Mouse (Mus musculus) neural tube, embryonic 11.5 days (tissue): Measurements from ENCODE around the gene Defb43. TPM values are rescaled to one million over a fixed set of nuclear protein-coding genes. Genes with fewer than 3 reads are reported as not detected.

Source experiments
- ATAC-seq: fragments of 200-750 bp; cut with Nextera tagmentation; 2 replicates; pipeline ENCODE4 v1.8.0; 2017; ENCODE audit warnings: moderate number of reproducible peaks, mild to moderate bottlenecking, moderate TSS enrichment, moderate library complexity; ENCODE audit not compliant: insufficient read depth, low FRiP score, low TSS enrichment
- DNase-seq: peaks from one replicate; pipeline ENCODE4 v3.0.0-alpha.2; 2015; ENCODE audit warnings: low spot score
- H3K27ac ChIP-seq: fragments of 300-500 bp; sonication (generic); 2 replicates; pipeline ENCODE4 v1.5.1; 2014; ENCODE audit warnings: low read depth, mild to moderate bottlenecking, low read length
- H3K27me3 ChIP-seq: fragments of 300-500 bp; sonication (generic); 2 replicates; pipeline ENCODE4 v1.6.1; 2014; ENCODE audit warnings: mild to moderate bottlenecking, low read length, mixed read lengths; ENCODE audit not compliant: control insufficient read depth, insufficient read depth
- H3K36me3 ChIP-seq: fragments of 300-500 bp; sonication (generic); 2 replicates; pipeline ENCODE4 v1.6.1; 2014; ENCODE audit warnings: mild to moderate bottlenecking, low read length, moderate library complexity, mixed read lengths; ENCODE audit not compliant: control insufficient read depth, insufficient read depth
- H3K4me1 ChIP-seq: fragments of 300-500 bp; sonication (generic); 2 replicates; pipeline ENCODE4 v1.6.1; 2014; ENCODE audit warnings: low read length, mixed read lengths; ENCODE audit not compliant: control insufficient read depth, insufficient read depth
- H3K4me2 ChIP-seq: fragments of 300-500 bp; sonication (generic); 2 replicates; pipeline ENCODE4 v1.6.1; 2014; ENCODE audit warnings: low read depth, mild to moderate bottlenecking, moderate library complexity
- H3K4me3 ChIP-seq: fragments of 300-500 bp; sonication (generic); 2 replicates; pipeline ENCODE4 v1.5.1; 2014; ENCODE audit warnings: low read depth, low read length
- H3K9ac ChIP-seq: fragments of 300-500 bp; sonication (generic); 2 replicates; pipeline ENCODE4 v1.6.1; 2014; ENCODE audit warnings: mild to moderate bottlenecking, low read length
- H3K9me3 ChIP-seq: fragments of 300-500 bp; sonication (generic); 2 replicates; pipeline ENCODE4 v1.6.1; 2016; ENCODE audit warnings: low read length; ENCODE audit not compliant: control insufficient read depth
- WGBS: fragments of 180-500 bp; shearing (Covaris S2); extraction: QIAGEN DNeasy Blood & Tissue Kit; methylation state at CpG from one replicate; pipeline ENCODE4 v1.1.7; 2014; 5-methylcytosine and 5-hydroxymethylcytosine counted together
- polyA plus RNA-seq: library from polyadenylated mRNA; unstranded; fragments of >200 nt; fragmentation: Nextera tagmentation; extraction: Ambion mirVana; gene quantifications from 2 replicates; pipeline ENCODE4 v1.2.1, GENCODE M21; 2014

The Defb43 gene
- polyA plus RNA-seq, 1 experiment from 2014 or later = not detected

DNA sequence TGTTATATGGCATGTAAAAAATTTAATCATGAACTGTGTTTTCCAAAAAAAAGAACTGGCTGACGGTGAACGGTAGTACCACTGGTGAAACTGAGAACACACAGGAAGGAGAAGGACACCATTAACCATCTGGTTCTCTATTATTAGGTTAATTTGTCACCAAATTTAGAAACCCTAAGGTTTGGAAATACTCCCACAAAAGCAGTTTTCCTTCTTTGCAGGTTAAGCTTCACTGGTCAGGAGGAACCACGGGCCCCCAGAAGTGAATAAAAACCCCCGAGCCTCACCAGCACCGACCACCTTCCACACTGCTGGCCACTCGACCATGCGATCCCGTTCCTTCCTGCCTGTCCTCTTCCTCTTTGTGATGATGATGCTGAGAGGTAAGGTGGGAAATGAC lies 13.8 kb upstream of the Defb43 start, which contains the start of gene Defb47:
Gene Defb47, plus strand, starts transcription at position 301 of the 400 bp plus-strand sequence.
- Histone ChIP-seq H3K9ac (no peak within 1 kb of the TSS), H3K4me1 (no peaks in the 10 kb centered on the region), H3K27ac (no peak within 1 kb of the TSS), H3K4me3 (no peak within 1 kb of the TSS), H3K27me3 (no peaks in the 10 kb centered on the region), H3K4me2 (no peak within 1 kb of the TSS), H3K36me3 (no peaks in the 10 kb centered on the region), H3K9me3 (no peaks in the 10 kb centered on the region)
- ATAC-seq = no peak
- DNase-seq = no peak
- 87% methylated on average over 8 of the region's 8 CpGs for WGBS

DNA sequence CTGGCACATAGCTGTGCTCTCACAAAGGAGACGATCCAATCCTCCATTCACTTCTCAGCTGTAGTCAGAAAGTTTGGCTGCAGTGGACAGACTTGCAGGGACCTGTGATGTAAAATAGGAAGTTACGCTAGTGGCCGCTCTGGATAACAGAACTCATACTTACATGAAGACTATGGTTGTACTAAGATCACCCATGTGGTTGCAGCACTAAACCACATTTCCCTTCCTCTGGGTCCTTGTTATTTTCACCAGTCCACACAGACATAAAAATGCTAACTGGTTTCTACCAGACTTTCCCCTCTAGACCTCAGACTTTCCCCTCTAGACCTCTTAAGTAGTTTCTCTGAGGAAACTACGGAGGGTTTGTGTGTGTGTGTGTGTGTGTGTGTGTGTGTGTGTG lies 12.6 kb upstream of the Defb43 start:
- H3K4me3 ChIP-seq = no peak overlapping the region
- DNase-seq = no peak

DNA sequence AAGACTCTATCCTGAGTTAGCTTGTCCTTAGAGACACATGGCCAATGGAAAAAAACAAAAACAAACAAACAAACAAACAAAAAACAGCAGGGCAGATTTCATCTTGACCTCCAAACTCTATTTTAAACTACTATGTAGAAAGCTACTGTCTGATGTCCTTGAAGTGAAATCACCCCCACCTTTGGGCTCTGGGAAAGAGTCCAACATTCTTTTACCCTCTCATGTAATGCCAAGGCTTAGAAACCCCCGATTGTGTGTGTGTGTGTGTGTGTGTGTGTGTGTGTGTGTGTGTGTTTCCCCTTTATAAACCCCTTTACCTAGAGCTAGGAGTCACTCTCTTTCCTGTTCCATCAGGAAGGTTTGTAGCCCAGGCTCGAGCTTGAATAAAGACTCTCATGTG lies 9.0 kb upstream of the Defb43 start:
- 89% methylated on average over 2 of the region's 2 CpGs for WGBS
- ATAC-seq (no peak), DNase-seq (no peak)
- no peak overlapping the region for H3K9ac ChIP-seq
- H3K9me3 ChIP-seq = no peaks in the 10 kb centered on the region
- no peak overlapping the region for H3K4me3 ChIP-seq
- no peaks in the 10 kb centered on the region for H3K27me3 ChIP-seq
- no peaks in the 10 kb centered on the region for H3K4me1 ChIP-seq
- no peak overlapping the region for H3K4me2 ChIP-seq
- H3K36me3 ChIP-seq = no peaks in the 10 kb centered on the region
- H3K27ac ChIP-seq = no peak overlapping the region

More for the DNA sequence above, 12.6 kb upstream of the Defb43 start:
- no peak overlapping the region for H3K4me2 ChIP-seq
- no peak for ATAC-seq
- H3K27ac ChIP-seq = no peak overlapping the region
- no peaks in the 10 kb centered on the region for H3K27me3 ChIP-seq
- no peaks in the 10 kb centered on the region for H3K9me3 ChIP-seq
- no peaks in the 10 kb centered on the region for H3K4me1 ChIP-seq
- 88% methylated on average over 4 of the region's 4 CpGs for WGBS
- no peaks in the 10 kb centered on the region for H3K36me3 ChIP-seq
- H3K9ac ChIP-seq = no peak overlapping the region

DNA sequence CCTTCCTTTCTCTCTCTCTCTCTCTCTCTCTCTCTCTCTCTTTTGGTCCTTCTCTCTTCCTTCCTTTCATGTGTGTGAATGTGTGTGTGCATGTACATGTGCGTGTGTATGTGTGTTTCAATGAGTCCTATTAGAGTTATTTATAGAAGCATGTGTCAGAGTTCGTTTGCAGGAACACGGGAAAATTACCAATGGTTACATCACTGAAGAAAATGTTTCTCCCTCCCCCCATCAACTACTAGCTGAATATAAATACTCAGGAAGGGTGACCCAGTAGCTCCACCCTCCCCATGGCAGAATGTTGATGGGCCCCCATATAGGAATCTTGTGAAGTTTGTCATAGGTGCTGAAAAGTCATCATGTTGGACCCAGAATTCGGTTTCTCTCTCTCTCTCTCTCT lies 1.5 kb downstream of the Defb43 start:
- Histone ChIP-seq H3K36me3 (no peaks in the 10 kb centered on the region), H3K27me3 (no peaks in the 10 kb centered on the region), H3K9ac (no peak overlapping the region), H3K27ac (no peak overlapping the region), H3K4me3 (no peak overlapping the region), H3K4me1 (no peaks in the 10 kb centered on the region), H3K9me3 (no peaks in the 10 kb centered on the region), H3K4me2 (no peak overlapping the region)
- DNase-seq = no peak
- no peak for ATAC-seq
- 81% methylated on average over 4 of the region's 4 CpGs for WGBS

DNA sequence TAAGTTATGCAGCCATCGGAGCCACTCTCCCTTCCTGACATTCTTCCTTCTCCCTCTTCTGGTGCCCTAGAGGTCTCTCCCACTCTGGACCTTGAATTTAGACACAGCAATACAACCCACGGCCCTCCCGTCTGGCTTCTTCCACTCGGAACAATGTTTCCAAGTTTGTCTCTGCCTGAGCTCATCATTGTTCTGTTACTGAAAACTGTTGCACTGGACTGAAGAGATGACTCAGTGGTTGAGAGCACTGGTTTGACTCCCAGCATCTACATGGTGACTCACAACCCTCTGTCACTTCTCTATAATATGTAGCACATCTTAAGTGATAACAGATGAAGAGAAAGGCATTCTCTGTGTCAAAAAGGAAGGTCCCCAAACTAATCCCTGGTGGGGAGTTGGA lies 3.1 kb downstream of the Defb43 start:
- 89% methylated on average over 4 of the region's 4 CpGs for whole genome bisulfite sequencing
- no peak overlapping the region for H3K4me3 ChIP-seq
- H3K36me3 ChIP-seq = no peaks in the 10 kb centered on the region
- H3K27ac ChIP-seq = no peak overlapping the region
- no peaks in the 10 kb centered on the region for H3K9me3 ChIP-seq
- ATAC-seq = no peak
- H3K4me2 ChIP-seq = no peak overlapping the region
- H3K9ac ChIP-seq = no peak overlapping the region
- no peaks in the 10 kb centered on the region for H3K27me3 ChIP-seq
- H3K4me1 ChIP-seq = no peaks in the 10 kb centered on the region
- no peak for DNase-seq

DNA sequence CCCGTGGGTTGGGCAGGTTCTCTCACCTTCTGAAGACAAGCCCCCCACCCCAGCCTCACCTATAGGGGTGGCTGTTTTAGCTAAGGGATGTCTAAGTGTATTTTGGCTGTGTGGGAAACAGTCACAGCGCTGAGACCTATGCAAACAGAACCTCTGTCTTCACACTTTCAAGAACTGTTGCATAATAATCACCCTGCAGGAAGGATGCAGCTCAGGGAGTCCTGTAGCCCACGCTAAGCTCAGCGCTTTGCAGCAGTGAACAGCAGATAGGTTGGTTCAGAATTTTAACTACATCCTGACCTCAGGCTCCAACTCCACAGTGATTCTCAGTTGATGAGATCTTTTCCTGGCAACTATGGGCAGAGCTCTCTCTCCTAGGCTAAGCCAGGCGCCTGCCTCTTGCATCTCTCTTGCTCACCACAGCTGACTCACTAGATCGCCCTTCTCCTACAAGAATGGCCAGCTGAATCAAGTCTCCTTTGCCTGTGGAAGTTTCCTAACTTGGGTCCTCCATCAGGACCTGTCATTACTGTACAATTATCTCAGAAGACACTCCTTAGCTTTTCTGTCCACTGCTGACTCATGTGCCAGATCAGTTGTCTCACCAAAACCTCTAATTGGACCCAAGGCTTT lies 9.1 kb downstream of the Defb43 start:
- no peak overlapping the region for H3K27ac ChIP-seq
- no peak overlapping the region for H3K4me2 ChIP-seq
- no peaks in the 10 kb centered on the region for H3K36me3 ChIP-seq
- no peaks in the 10 kb centered on the region for H3K27me3 ChIP-seq
- WGBS = 60% methylated on average over 6 of the region's 6 CpGs
- H3K4me1 ChIP-seq = no peaks in the 10 kb centered on the region
- H3K9me3 ChIP-seq = no peaks in the 10 kb centered on the region
- no peak overlapping the region for H3K4me3 ChIP-seq
- no peak for DNase-seq
- no peak for ATAC-seq
- H3K9ac ChIP-seq = no peak overlapping the region

DNA sequence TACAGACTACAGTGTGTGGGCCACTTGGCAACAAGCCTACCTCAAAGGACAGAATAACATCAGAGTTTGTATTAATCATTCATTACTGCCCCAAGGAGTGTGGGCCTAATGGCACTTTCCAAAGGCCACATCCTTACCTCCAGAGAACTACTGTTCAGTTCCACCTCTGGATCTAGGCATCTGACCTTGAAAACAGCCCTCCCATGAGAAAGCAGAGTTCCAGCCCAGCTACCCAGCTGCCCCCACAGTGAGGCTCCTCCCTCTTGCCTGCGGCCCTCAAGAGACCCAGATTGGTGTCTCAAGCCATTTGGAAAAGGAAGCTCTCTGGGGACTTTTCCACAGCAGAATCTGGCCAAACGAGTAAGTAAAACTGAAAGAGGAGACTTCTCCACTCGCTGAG lies 35.1 kb downstream of the Defb43 start, which contains the start of gene Defb42:
Gene Defb42, plus strand, starts transcription at position 301 of the 400 bp plus-strand sequence.
- no peak for DNase-seq
- no peaks in the 10 kb centered on the region for H3K9me3 ChIP-seq
- H3K36me3 ChIP-seq = no peaks in the 10 kb centered on the region
- no peak within 1 kb of the TSS for H3K27ac ChIP-seq
- no peaks in the 10 kb centered on the region for H3K4me1 ChIP-seq
- H3K4me3 ChIP-seq = no peak within 1 kb of the TSS
- 73% methylated on average over 3 of the region's 3 CpGs for WGBS
- no peak within 1 kb of the TSS for H3K9ac ChIP-seq
- no peak within 1 kb of the TSS for H3K4me2 ChIP-seq
- no peaks in the 10 kb centered on the region for H3K27me3 ChIP-seq
- ATAC-seq = no peak

DNA sequence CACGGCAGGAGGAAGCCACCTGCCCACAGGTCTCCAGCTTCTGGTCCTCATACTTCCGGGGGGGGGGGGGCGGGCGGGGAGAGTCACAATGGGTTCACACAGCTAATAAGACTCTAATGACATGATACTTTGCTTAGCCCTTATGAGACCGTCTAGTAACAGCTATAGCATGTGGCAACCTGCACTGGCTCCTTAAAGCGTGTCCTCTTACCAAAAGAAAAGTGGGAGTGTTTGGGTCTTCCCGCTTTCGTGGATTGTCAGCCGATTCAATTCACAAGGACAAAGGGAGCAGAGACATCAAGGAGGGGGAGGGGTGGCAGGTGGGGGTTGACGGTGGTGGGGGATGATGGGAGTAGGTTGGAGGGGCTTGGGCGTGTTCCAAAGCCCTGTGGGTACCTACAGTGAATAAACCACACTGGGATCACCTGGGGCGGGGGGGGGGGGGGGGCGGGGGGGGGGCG lies 38.4 kb downstream of the Defb43 start, which contains the start of gene Defb30:
Gene Defb30, minus strand, starts transcription at position 51 of the 461 bp plus-strand sequence.
- Histone ChIP-seq H3K27me3 (no peaks in the 10 kb centered on the region), H3K27ac (no peak within 1 kb of the TSS), H3K4me3 (no peak within 1 kb of the TSS), H3K9ac (no peak within 1 kb of the TSS), H3K4me1 (no peaks in the 10 kb centered on the region), H3K9me3 (no peaks in the 10 kb centered on the region), H3K36me3 (no peaks in the 10 kb centered on the region), H3K4me2 (no peak within 1 kb of the TSS)
- WGBS = 71% methylated on average over 13 of the region's 14 CpGs
- DNase-seq (no peak), ATAC-seq (no peak)

DNA sequence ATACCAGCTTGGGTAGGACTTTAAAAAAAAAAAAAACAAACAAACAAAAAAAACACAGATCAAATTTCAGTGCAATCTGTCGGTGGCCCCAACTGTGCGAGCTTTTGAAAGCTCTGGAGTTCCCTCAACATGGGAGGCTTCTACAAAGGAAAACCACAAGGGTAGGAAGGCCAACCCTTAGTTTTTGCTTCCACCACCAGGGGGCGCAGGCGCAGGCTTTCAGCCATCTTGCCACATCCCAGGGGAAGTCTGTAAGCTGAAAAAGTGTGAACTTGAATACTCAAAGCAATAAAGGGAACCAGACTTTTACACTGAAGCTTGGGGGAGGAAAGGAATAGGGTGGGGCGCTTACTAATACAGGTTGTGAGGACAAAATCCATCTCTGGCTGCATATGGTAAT lies 39.2 kb downstream of the Defb43 start:
- no peak overlapping the region for H3K9ac ChIP-seq
- H3K27ac ChIP-seq = no peak overlapping the region
- ATAC-seq = no peak
- DNase-seq = peak; percentile 59
- no peaks in the 10 kb centered on the region for H3K9me3 ChIP-seq
- H3K4me1 ChIP-seq = no peaks in the 10 kb centered on the region
- H3K4me3 ChIP-seq = no peak overlapping the region
- H3K36me3 ChIP-seq = no peaks in the 10 kb centered on the region
- 34% methylated on average over 5 of the region's 5 CpGs for WGBS
- no peak overlapping the region for H3K4me2 ChIP-seq
- H3K27me3 ChIP-seq = no peaks in the 10 kb centered on the region
